In the genomic region with DNA sequence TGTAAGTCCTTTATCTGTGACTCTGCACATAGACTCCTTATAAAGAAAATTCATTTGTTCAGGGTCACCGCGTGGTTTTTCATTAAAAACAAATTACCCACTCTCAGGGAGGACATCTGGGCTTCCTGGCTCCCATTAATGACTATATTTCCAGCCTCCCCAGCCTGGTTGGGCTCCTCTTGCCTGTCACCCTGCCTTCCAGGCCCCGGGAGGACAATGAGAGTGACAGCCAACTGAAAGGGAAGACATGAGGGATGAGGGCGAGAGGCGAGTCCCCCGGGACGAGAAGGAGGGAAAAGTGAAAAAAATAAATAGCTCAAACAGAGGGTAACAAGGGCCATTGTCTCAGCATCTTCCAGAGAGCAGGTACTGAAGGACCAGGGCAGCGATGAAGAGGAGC, we compare ENCODE assay signal across 28 mouse cellular contexts.
A peak's percentile ranks its signal among the peaks of the same experiment; 100 is the strongest.
DNase-seq lines count a peak whose midpoint lies in the region; ATAC-seq and TF ChIP-seq lines count a peak whose summit lies in the region.
"Had no signal": no experiment of that assay in that cellular context is flagged by ENCODE, and none has a peak within 500 bp of the region (broad histone marks: within the 10 kb centered on the region; RNA-seq: fewer than 3 reads in every experiment).

No protein-coding gene starts in this region.

- H3K4me2 ChIP-seq in hindbrain, embryonic 11.5 days (replicated peaks; ENCODE audit: low read depth, low read length), result peak overlapping the region; percentile 7; the same call in 1 of the 2 replicates
- no peak overlapping the region for H3K4me2 ChIP-seq in hindbrain, embryonic 14.5 days (replicated peaks)
- H3K4me2 ChIP-seq: forebrain, embryonic 15.5 days; heart, embryonic 12.5 days; midbrain, embryonic 11.5 days had no signal

- TF ChIP-seq CTCF in brain, embryonic 14.5 days (IDR thresholded peaks at IDR 0.05; ENCODE audit: borderline replicate concordance, extremely low read depth, insufficient read depth, insufficient read length), result no peak

- WGBS in hindbrain, embryonic 11.5 days, result 27% methylated on average over 8 of the region's 8 CpGs
- 13% methylated on average over 8 of the region's 8 CpGs for whole genome bisulfite sequencing in hindbrain, embryonic 14.5 days

- H3K27me3 ChIP-seq in hindbrain, embryonic 11.5 days (ENCODE audit: control insufficient read depth, insufficient read depth, low read length), result peaks cover 14% of the 10 kb centered on the region; the same call in 1 of the 2 replicates
- H3K27me3 ChIP-seq in hindbrain, embryonic 14.5 days (ENCODE audit: control insufficient read depth, insufficient read depth, low read length), result peaks cover 20% of the 10 kb centered on the region

- H3K4me3 ChIP-seq in hindbrain, embryonic 11.5 days (ENCODE audit: low read depth, low read length), result no peak overlapping the region
- no peak overlapping the region for H3K4me3 ChIP-seq in hindbrain, embryonic 14.5 days (replicated peaks; ENCODE audit: low read length)
- H3K4me3 ChIP-seq: forebrain, embryonic 15.5 days; heart, embryonic 12.5 days had no signal

- H3K9ac ChIP-seq in hindbrain, embryonic 11.5 days (ENCODE audit: low read depth, low read length), result no peak overlapping the region
- no peak overlapping the region for H3K9ac ChIP-seq in hindbrain, embryonic 14.5 days
- H3K9ac ChIP-seq: forebrain, embryonic 15.5 days; heart, embryonic 12.5 days; liver, embryonic 14.5 days had no signal

- no peaks in the 10 kb centered on the region for H3K36me3 ChIP-seq in hindbrain, embryonic 11.5 days (ENCODE audit: control insufficient read depth, insufficient read depth, low read length)
- no peaks in the 10 kb centered on the region for H3K36me3 ChIP-seq in hindbrain, embryonic 14.5 days (replicated peaks; ENCODE audit: control insufficient read depth, insufficient read depth)
- H3K36me3 ChIP-seq: forebrain, embryonic 15.5 days; heart, embryonic 12.5 days had no signal

- peak; percentile 56 for DNase-seq in hindbrain, embryonic 11.5 days (ENCODE audit: low spot score)
- no peak for DNase-seq in hindbrain, embryonic 14.5 days (ENCODE audit: low spot score)
- DNase-seq in brain, embryonic 14.5 days (ENCODE audit: low read depth), result peak; percentile 53
- peak; percentile 30 for DNase-seq in embryo, embryonic 11 days
- peak; percentile 58 for DNase-seq in retina, embryonic 14.5 days (ENCODE audit: low spot score)
- DNase-seq in heart, adult 9 months (ENCODE audit: low spot score in 2 of 2), result no peak
- DNase-seq: adrenal gland, postnatal 10 days; cerebellum, adult 11 months; cerebellum, adult 9-10 months; gastrocnemius, postnatal 25 days; heart, adult 18-20 months; heart, postnatal 4 days; kidney, adult 11 months; kidney, postnatal 14 days; layer of hippocampus, adult 9-11 months; liver; lung, adult 2 months; lung, postnatal 14 days; right cerebral cortex, adult 18-20 months; spleen, adult 18-20 months; thymus, postnatal 25 days had no signal

- H3K27ac ChIP-seq in hindbrain, embryonic 11.5 days (ENCODE audit: low read depth, low read length), result peak overlapping the region; percentile 68
- no peak overlapping the region for H3K27ac ChIP-seq in hindbrain, embryonic 14.5 days
- H3K27ac ChIP-seq: forebrain, embryonic 15.5 days; liver, embryonic 14.5 days had no signal

- peaks cover 13% of the 10 kb centered on the region for H3K4me1 ChIP-seq in hindbrain, embryonic 11.5 days (replicated peaks; ENCODE audit: control insufficient read depth, insufficient read depth, low read length)
- peaks cover 22% of the 10 kb centered on the region for H3K4me1 ChIP-seq in hindbrain, embryonic 14.5 days (replicated peaks; ENCODE audit: control insufficient read depth, insufficient read depth, low read length)

- no peak for TF ChIP-seq POLR2A in brain, embryonic 14.5 days (IDR thresholded peaks at IDR 0.05; ENCODE audit: borderline replicate concordance, extremely low read depth, insufficient read depth, insufficient read length, poor library complexity, severe bottlenecking)

- H3K9me3 ChIP-seq in hindbrain, embryonic 11.5 days (ENCODE audit: control insufficient read depth, low read length), result no peaks in the 10 kb centered on the region
- no peaks in the 10 kb centered on the region for H3K9me3 ChIP-seq in hindbrain, embryonic 14.5 days (ENCODE audit: control insufficient read depth, low read length)
- H3K9me3 ChIP-seq: forebrain, embryonic 15.5 days; heart, embryonic 12.5 days had no signal

- no peak for ATAC-seq in hindbrain, embryonic 11.5 days (ENCODE audit: low FRiP score)
- no peak for ATAC-seq in hindbrain, embryonic 14.5 days (ENCODE audit: low FRiP score)
- ATAC-seq in monocyte, adult 5-6 weeks (replicated peaks; ENCODE audit: insufficient number of reproducible peaks, low FRiP score, low TSS enrichment, poor library complexity, severe bottlenecking), result no peak
- ATAC-seq: forebrain, embryonic 15.5 days; inflammation-experienced regulatory T-cells, adult 6 months; Patski had no signal

Comparison
In these comparisons a context has a peak if more than half of its experiments do, and no peak if none do; other contexts are left out.
1. DNase-seq: peak in hindbrain, embryonic 11.5 days (single experiment), brain, embryonic 14.5 days (single experiment), embryo, embryonic 11 days (single experiment) and retina, embryonic 14.5 days (single experiment); none in hindbrain, embryonic 14.5 days (single experiment) and heart, adult 9 months (0 of 2).